In genomic region chr4:155135909-155136585, GRCm38 (mm10) we compare ENCODE assay signal across 12 mouse cellular contexts. TPM values are rescaled to one million over a fixed set of nuclear protein-coding genes. Genes with fewer than 3 reads are reported as not detected.
DNase-seq lines count a peak whose midpoint lies in the region; ATAC-seq and TF ChIP-seq lines count a peak whose summit lies in the region.
"Had no signal": no experiment of that assay in that cellular context is flagged by ENCODE, and none has a peak within 500 bp of the region (broad histone marks: within the 10 kb centered on the region; RNA-seq: fewer than 3 reads in every experiment).

No protein-coding gene starts in this region.

- no peaks in the 10 kb centered on the region for H3K36me3 ChIP-seq in kidney, postnatal 0 days (ENCODE audit: insufficient read depth, low read length)
- H3K36me3 ChIP-seq: neural tube, embryonic 12.5 days had no signal

- no peak overlapping the region for H3K9ac ChIP-seq in kidney, postnatal 0 days (ENCODE audit: low read depth, low read length)
- H3K9ac ChIP-seq: lung, embryonic 14.5 days; neural tube, embryonic 12.5 days had no signal

- intact Hi-C loops in gastrocnemius, adult 2 months (cut with DNase I): no loop called here
- intact Hi-C loops in left cerebral cortex, postnatal 36 days (cut with DNase I): no loop called here

- peaks cover 33% of the 10 kb centered on the region; the same call in 1 of the 2 replicates for H3K4me1 ChIP-seq in kidney, postnatal 0 days (replicated peaks; ENCODE audit: insufficient read depth, low read length)

- peak overlapping the region; percentile 40 for H3K27ac ChIP-seq in gastrocnemius, adult 2 months
- H3K27ac ChIP-seq in kidney, postnatal 0 days: peak overlapping the region; percentile 67
- H3K27ac ChIP-seq: neural tube, embryonic 12.5 days had no signal

- 46% methylated on average over 5 of the region's 5 CpGs for WGBS in kidney, postnatal 0 days

- TF ChIP-seq CTCF in gastrocnemius, adult 2 months (IDR thresholded peaks at IDR 0.05): no peak
- no peak for TF ChIP-seq CTCF in kidney, postnatal 0 days (IDR thresholded peaks at IDR 0.05; ENCODE audit: low read depth)

- no peak overlapping the region for H3K4me2 ChIP-seq in kidney, postnatal 0 days (ENCODE audit: low read length)
- H3K4me2 ChIP-seq: lung, embryonic 14.5 days; neural tube, embryonic 12.5 days had no signal

- H3K4me3 ChIP-seq in gastrocnemius, adult 2 months: no peak overlapping the region
- H3K4me3 ChIP-seq in kidney, postnatal 0 days (replicated peaks; ENCODE audit: low read depth, low read length): no peak overlapping the region
- H3K4me3 ChIP-seq: neural tube, embryonic 12.5 days had no signal

- no peaks in the 10 kb centered on the region for H3K27me3 ChIP-seq in kidney, postnatal 0 days (ENCODE audit: insufficient read depth, low read length)
- H3K27me3 ChIP-seq: neural tube, embryonic 12.5 days had no signal

- ATAC-seq in kidney, postnatal 0 days (replicated peaks; ENCODE audit: low FRiP score, low read depth): peak; percentile 81
- ATAC-seq: CD4-positive, CD25-positive, alpha-beta regulatory T cell, adult 4 months had no signal

- no peak for DNase-seq in gastrocnemius, adult 2 months
- DNase-seq in gastrocnemius, postnatal 25 days: no peak
- peak; percentile 73 for DNase-seq in 3T3-L1 (ENCODE audit: low read depth, low spot score)
- DNase-seq in forelimb bud, embryonic 11.5 days (ENCODE audit: low read depth, low spot score): peak; percentile 29
- DNase-seq in kidney, postnatal 0 days (ENCODE audit: low spot score): peak; percentile 62
- no peak for DNase-seq in left cerebral cortex, postnatal 36 days (ENCODE audit: low spot score in 2 of 2)
- no peak for DNase-seq in layer of hippocampus, adult 18-20 months (ENCODE audit: low spot score in 2 of 2)
- DNase-seq in layer of hippocampus, postnatal 14 days (ENCODE audit: low spot score in 2 of 2): no peak
- DNase-seq: adrenal gland, adult 2 months; lung, embryonic 14.5 days had no signal

- no peaks in the 10 kb centered on the region for H3K9me3 ChIP-seq in kidney, postnatal 0 days (replicated peaks; ENCODE audit: low read length)
- H3K9me3 ChIP-seq: neural tube, embryonic 12.5 days had no signal

RNA-seq across cellular contexts. Expression of gene Morn1, which starts 49.7 kb away (rescaled TPM):
- total RNA-seq in gastrocnemius, adult 2 months (2021): 1 to 10 TPM; 1.3 TPM
- 1 to 10 TPM; 2.2 to 2.4 TPM for total RNA-seq in gastrocnemius, postnatal 25 days (2021)
- 7.0 and 7.6 TPM in 2 replicates for polyA plus RNA-seq in kidney, postnatal 0 days (2015; fragmentation: Nextera tagmentation; extraction: Ambion mirVana)
- total RNA-seq in left cerebral cortex, postnatal 36 days (2021): 10 to 100 TPM in 1 of 2 experiments, 1 to 10 TPM in 1; 8.4 to 11.6 TPM
- 10 to 100 TPM in 1 of 2 experiments, 1 to 10 TPM in 1; 9.3 to 11.3 TPM for total RNA-seq in layer of hippocampus, adult 18-20 months (2021)
- 10 to 100 TPM; 13.5 to 14.1 TPM for total RNA-seq in layer of hippocampus, postnatal 14 days (2021)

RNA-seq across cellular contexts. Expression of gene Rer1, which starts 49.9 kb away (rescaled TPM):
- 10 to 100 TPM; 54.8 to 59.3 TPM for total RNA-seq in gastrocnemius, adult 2 months (2021)
- 10 to 100 TPM; 44.8 to 51.3 TPM for total RNA-seq in gastrocnemius, postnatal 25 days (2021)
- 194 and 205 TPM in 2 replicates for polyA plus RNA-seq in kidney, postnatal 0 days (2015; fragmentation: Nextera tagmentation; extraction: Ambion mirVana)
- total RNA-seq in left cerebral cortex, postnatal 36 days (2021): 10 to 100 TPM; 65.6 to 67.3 TPM
- 10 to 100 TPM; 63.4 to 65.5 TPM for total RNA-seq in layer of hippocampus, adult 18-20 months (2021)
- 10 to 100 TPM; 60.7 to 66.3 TPM for total RNA-seq in layer of hippocampus, postnatal 14 days (2021)

Comparison
In these comparisons a context has a peak if more than half of its experiments do, and no peak if none do; other contexts are left out.
1. DNase-seq: peak in 3T3-L1 (single experiment), forelimb bud, embryonic 11.5 days (single experiment) and kidney, postnatal 0 days (single experiment); none in gastrocnemius, adult 2 months (single experiment), gastrocnemius, postnatal 25 days (single experiment), left cerebral cortex, postnatal 36 days (0 of 2), layer of hippocampus, adult 18-20 months (0 of 2) and layer of hippocampus, postnatal 14 days (0 of 2).